Mouse (Mus musculus) ES-Bruce4 (cell line): ENCODE measurements around the gene Tspan17. TPM values are rescaled to one million over a fixed set of nuclear protein-coding genes. Genes with fewer than 3 reads are reported as not detected.

Experiments
- H3K27ac ChIP-seq: 2 replicates; pipeline ENCODE4 v1.5.1; 2012; ENCODE audit warnings: low read length, inconsistent platforms; ENCODE audit not compliant: insufficient read depth
- H3K27me3 ChIP-seq: 2 replicates; pipeline ENCODE4 v1.6.1; 2012; ENCODE audit warnings: mild to moderate bottlenecking, low read length, inconsistent platforms; ENCODE audit not compliant: control insufficient read depth, poor library complexity, insufficient read depth, severe bottlenecking
- H3K36me3 ChIP-seq: 2 replicates; pipeline ENCODE4 v1.6.1; 2012; ENCODE audit warnings: inconsistent platforms, mild to moderate bottlenecking, low read length, moderate library complexity; ENCODE audit not compliant: control insufficient read depth, poor library complexity, insufficient read depth, severe bottlenecking
- H3K4me1 ChIP-seq: one replicate; pipeline ENCODE4 v1.8.1; 2011; ENCODE audit warnings: low read length; ENCODE audit not compliant: control insufficient read depth, insufficient read depth
- H3K4me3 ChIP-seq: 2 replicates; pipeline ENCODE4 v1.5.1; 2011; ENCODE audit warnings: low read depth, mild to moderate bottlenecking, low read length
- H3K9ac ChIP-seq: 2 replicates; pipeline ENCODE4 v1.6.1; 2012; ENCODE audit warnings: low read depth, mild to moderate bottlenecking, inconsistent platforms; ENCODE audit not compliant: poor library complexity, severe bottlenecking
- H3K9me3 ChIP-seq: replicated peaks from 2 replicates; pipeline ENCODE4 v1.6.1; 2012; ENCODE audit warnings: mild to moderate bottlenecking, low read length, inconsistent platforms; ENCODE audit not compliant: control insufficient read depth, poor library complexity, insufficient read depth, severe bottlenecking
- CTCF ChIP-seq: IDR thresholded peaks from one replicate; pipeline ENCODE4 v1.8.1; 2011; ENCODE audit warnings: low read depth, low read length
- EP300 ChIP-seq: IDR thresholded peaks from 2 replicates; pipeline ENCODE4 v1.6.1; 2011; ENCODE audit warnings: low read depth, low read length; ENCODE audit not compliant: insufficient read depth
- POLR2A ChIP-seq: IDR thresholded peaks from one replicate; pipeline ENCODE4 v1.8.1; 2011; ENCODE audit warnings: low read length; ENCODE audit not compliant: insufficient read depth
- polyA plus RNA-seq: library from polyadenylated mRNA; stranded (reverse); fragments of >200 nt; gene quantifications from 2 replicates; pipeline ENCODE4 v1.2.4, GENCODE M21; 2011; ENCODE audit warnings: low read depth; ENCODE audit not compliant: missing spikeins, insufficient read depth, insufficient read length

Tspan17 gene
- 7.0 and 12.3 TPM in 2 replicates for polyA plus RNA-seq

DNA sequence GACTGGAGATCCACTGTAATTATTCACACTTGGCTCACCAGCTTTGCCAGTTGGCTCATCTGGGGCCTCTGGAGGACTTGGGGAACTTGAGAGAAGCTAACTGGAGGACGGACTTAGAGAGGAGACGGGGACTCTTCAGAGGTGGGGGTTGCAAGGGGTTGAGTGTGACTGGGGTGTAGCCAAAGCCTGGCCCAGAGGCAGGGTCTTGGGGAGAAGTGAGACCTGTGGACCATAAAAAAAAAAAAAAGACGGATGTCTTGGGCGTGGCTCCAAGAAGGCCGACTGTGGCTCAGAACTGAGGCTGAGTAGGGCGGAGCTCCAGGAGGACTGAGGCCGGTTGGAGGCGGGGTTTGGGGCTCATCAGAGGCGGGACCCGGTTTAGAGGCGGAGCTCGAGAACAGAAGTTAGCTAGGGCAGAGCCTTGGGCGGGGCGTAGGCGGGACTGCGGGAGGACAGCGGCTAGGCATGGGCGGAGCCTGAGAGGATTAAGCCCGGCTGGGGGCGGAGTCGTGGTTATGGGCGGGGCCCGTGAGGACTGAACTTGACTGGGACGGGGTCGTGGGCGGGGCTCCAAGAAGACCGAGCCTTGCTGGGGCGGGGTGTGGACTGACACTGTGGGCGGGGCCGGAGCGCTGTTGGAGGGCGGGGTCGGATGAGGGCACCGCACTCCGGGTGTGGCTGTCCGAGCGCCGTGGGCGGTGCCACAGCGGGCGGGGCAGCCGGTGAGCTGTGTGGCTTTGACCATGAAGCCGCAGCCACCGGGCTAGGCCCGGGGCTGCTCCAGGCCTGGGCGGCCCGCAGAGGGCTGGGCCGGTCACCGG is at the start of gene Tspan17:
Gene Tspan17 (plus strand): TSS at position 638 of the 821 bp plus-strand sequence.
- no peaks in the 10 kb centered on the region for H3K27me3 ChIP-seq
- peaks cover 3% of the 10 kb centered on the region for H3K4me1 ChIP-seq
- no peak within 1 kb of the TSS for H3K27ac ChIP-seq
- peak within 1 kb of the TSS; percentile 76 for H3K4me3 ChIP-seq
- peak within 1 kb of the TSS; percentile 49 for H3K9ac ChIP-seq
- no peak for TF ChIP-seq POLR2A
- TF ChIP-seq CTCF: no peak
- TF ChIP-seq EP300: no peak
- H3K36me3 ChIP-seq: no peaks in the 10 kb centered on the region
- H3K9me3 ChIP-seq: no peaks in the 10 kb centered on the region

DNA sequence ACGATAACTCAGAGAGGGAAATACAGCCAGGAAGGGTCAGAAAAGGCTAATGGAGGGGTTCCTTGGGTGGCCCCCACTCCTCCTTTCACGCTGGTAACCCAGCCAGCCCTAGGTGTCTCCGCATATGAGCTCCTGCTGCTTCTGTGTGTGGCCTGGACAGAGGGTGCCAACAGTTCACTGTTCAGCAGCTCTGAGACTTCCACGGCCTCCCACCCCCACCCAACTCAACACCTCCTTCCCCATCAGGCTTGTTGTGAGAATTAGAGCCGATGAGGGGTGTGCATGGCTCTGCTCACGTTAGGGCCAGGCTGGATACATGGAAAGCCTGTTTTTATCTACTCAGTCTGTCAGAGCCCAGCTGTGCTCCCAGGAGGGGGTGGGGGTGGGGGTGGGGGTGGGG is 43.1 kb upstream of the Tspan17 start:
- peaks cover 3% of the 10 kb centered on the region for H3K27me3 ChIP-seq
- no peaks in the 10 kb centered on the region for H3K9me3 ChIP-seq
- no peak overlapping the region for H3K4me3 ChIP-seq
- no peaks in the 10 kb centered on the region for H3K36me3 ChIP-seq
- H3K9ac ChIP-seq: no peak overlapping the region
- H3K4me1 ChIP-seq: no peaks in the 10 kb centered on the region
- no peak overlapping the region for H3K27ac ChIP-seq
- TF ChIP-seq POLR2A: no peak
- TF ChIP-seq EP300: no peak
- no peak for TF ChIP-seq CTCF

DNA sequence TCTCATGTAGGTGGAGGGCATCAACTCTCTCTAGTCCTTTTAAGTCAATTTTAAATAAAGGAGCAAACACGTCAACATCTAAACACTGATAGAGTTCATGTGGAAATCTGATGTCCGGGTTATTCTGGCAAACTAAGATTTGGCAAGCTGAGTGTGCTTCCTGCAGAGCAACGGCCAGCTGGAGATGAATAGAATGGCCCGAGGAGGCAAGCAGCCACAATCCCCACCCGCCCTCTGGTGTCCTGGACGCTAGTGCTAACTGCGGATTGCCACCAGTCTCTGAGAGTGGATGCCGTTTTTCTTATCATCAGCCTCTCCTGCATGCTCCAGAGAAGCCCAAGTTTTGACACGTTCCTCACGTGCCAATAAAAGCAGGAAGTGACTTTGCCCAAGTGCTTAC is 42.3 kb upstream of the Tspan17 start:
- Histone ChIP-seq H3K4me1 (no peaks in the 10 kb centered on the region), H3K9ac (no peak overlapping the region), H3K36me3 (no peaks in the 10 kb centered on the region), H3K27ac (no peak overlapping the region), H3K27me3 (peaks cover 3% of the 10 kb centered on the region), H3K4me3 (no peak overlapping the region), H3K9me3 (no peaks in the 10 kb centered on the region)
- TF ChIP-seq POLR2A (no peak), EP300 (no peak), CTCF (no peak)

DNA sequence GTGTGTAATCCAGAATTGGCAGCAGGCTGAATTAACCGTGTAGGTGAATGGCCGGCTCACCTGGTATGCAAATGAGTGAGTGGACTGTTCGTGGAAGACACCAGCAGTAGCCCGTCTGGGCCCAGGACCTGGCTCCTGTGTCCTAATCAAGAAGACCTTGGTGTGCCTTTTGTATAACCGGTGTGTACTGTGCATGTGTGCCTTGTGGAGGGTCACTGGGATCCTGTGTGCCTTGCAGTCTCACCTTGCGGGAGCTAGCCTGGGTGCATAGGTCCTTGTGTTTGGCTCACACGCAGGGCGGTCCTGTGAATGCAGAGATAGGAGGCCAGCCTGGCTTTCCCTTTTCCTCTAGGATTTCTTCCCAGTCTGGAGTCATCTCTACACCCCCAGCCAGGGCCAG is 41.0 kb upstream of the Tspan17 start:
- H3K27me3 ChIP-seq: peaks cover 3% of the 10 kb centered on the region
- no peak overlapping the region for H3K4me3 ChIP-seq
- H3K9ac ChIP-seq: no peak overlapping the region
- H3K27ac ChIP-seq: no peak overlapping the region
- TF ChIP-seq CTCF (no peak), POLR2A (no peak), EP300 (no peak)
- H3K4me1 ChIP-seq: no peaks in the 10 kb centered on the region
- H3K9me3 ChIP-seq: no peaks in the 10 kb centered on the region
- H3K36me3 ChIP-seq: no peaks in the 10 kb centered on the region

DNA sequence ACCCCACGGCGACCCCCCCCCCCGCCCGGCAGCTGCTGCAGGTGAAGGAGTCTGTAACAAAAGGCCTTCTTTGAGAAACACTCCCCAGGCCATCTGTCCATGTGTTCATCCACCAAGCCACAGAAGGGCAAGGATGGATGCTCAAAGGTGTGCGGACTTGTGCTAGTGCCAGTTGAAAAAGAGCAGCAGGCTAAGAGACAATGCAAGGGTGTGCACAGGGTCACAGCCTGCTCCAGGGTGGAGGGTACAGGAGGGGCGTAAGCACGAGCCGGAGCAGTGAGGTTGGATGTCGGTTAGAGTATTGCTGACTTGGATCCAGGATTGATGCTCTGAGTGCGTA is 40.5 kb upstream of the Tspan17 start:
- Histone ChIP-seq H3K4me3 (no peak overlapping the region; the same call in 1 of the 2 replicates), H3K9me3 (no peaks in the 10 kb centered on the region), H3K36me3 (no peaks in the 10 kb centered on the region), H3K4me1 (no peaks in the 10 kb centered on the region), H3K27me3 (peaks cover 3% of the 10 kb centered on the region), H3K27ac (no peak overlapping the region), H3K9ac (no peak overlapping the region)
- no peak for TF ChIP-seq EP300
- no peak for TF ChIP-seq CTCF
- TF ChIP-seq POLR2A: no peak

DNA sequence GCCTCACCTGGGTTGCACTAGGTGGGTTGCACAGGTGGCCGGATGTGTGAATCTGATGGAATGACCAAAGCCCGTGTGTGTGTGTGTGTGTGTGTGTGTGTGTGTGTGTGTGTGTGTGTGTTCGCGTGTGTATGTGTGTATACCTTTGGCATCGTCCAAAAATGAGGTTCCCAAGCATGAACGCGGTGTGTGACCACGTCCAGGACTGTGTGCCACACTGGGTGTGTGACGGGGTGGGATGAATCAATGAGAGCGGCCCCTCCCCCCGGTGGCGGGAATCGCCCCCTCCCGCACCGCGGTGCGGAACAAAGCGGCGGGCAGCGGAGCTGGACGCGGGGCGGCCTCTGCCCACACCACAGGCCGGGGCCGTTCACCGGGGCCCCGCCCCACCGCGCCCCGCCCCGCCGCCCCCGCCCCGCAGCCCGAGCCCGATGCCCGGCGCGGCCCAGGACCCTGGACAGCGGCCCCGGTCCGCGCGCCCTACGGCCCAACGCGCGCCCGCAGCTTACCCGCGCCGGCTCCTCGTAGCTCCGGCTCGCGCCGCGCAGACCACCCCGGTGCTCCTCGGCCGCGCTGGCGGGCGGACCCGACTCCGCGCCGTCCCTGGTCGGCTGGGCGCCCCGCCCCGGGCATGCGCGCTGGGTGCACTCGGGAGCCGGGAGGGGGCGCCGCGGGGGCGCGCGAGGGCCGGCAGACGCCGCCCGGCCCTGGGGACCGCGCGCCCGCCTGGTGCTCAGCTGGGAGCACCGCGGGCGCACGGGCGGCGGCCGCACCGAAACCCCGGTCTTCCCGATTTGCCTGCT is 39.9 kb upstream of the Tspan17 start:
- Histone ChIP-seq H3K36me3 (no peaks in the 10 kb centered on the region), H3K9ac (peak overlapping the region; percentile 47; the same call in 1 of the 2 replicates), H3K27ac (no peak overlapping the region), H3K4me3 (peak overlapping the region; percentile 53), H3K9me3 (no peaks in the 10 kb centered on the region), H3K4me1 (no peaks in the 10 kb centered on the region), H3K27me3 (peaks cover 3% of the 10 kb centered on the region)
- TF ChIP-seq CTCF: no peak
- TF ChIP-seq POLR2A: no peak
- TF ChIP-seq EP300: no peak
